Mouse (Mus musculus): ENCODE data around the gene Neurl1a.
"Not testable (repeated sequence)": the region's sequence is repeated elsewhere in the genome, so short reads cannot be mapped to it uniquely, and the experiment has no call there.

Gene Neurl1a

GRCm38 (mm10) chr19:47178431-47179271 lies at the start of gene Neurl1a:
TSS of gene Neurl1a (plus strand) at chr19:47178820.
- peak; percentile 45 to 51 for DNase-seq (ENCODE audit: low spot score in 2 of 2)

DNA sequence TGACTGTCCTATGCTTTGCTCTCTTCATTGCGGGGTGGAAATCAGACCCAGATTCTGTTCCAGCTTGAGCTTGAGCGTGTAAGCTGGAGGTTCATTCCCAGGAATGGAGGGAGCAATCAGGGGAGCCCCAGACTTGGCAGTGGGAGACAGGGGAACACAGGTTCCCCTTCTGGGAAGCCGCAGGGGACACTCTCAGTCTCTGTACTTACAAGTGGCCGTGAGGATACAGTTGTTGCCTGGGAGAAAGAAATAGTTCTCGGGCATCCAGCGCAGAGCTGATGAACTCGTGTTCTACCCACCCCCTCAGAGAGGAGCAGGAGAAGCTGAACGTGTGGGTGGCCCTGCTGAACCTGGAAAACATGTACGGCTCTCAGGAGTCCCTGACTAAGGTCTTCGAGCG lies 49.8 kb upstream of the Neurl1a start:
- DNase-seq (ENCODE audit: low spot score in 2 of 2), result no peak

DNA sequence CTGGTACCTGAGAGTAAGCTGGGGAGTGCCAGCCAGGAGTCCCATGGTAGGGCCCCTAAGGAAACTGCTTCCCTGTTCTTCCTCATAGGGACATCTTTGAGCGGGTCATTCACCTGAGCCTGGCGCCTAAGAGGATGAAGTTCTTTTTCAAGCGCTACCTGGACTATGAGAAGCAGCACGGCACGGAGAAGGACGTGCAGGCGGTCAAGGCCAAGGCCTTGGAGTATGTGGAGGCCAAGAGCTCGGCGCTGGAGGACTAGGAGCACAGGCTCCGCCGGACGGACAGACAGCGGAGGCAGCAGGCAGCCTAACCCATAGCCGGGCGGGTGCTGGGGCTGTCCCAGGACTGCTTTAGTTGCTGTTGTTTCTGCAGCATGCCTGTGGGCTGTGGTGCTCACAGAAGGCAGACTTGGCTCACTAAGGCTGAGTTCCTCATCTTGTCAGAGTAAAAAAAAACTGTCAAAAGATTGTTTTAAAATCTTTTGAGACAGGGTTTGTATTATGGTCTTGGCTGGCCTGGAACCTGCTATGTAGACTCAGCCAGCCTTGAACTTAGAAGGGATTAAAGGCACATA lies 48.0 kb upstream of the Neurl1a start:
- DNase-seq (ENCODE audit: low spot score in 2 of 2), result no peak

GRCm38 (mm10) chr19:47133161-47133560 lies 45.5 kb upstream of the Neurl1a start:
- DNase-seq (ENCODE audit: low spot score in 2 of 2), result no peak

- no peak for DNase-seq (ENCODE audit: low spot score in 2 of 2)
These were observed 43.1 kb upstream of the Neurl1a start for GRCm38 (mm10) chr19:47135568-47135967.

DNA sequence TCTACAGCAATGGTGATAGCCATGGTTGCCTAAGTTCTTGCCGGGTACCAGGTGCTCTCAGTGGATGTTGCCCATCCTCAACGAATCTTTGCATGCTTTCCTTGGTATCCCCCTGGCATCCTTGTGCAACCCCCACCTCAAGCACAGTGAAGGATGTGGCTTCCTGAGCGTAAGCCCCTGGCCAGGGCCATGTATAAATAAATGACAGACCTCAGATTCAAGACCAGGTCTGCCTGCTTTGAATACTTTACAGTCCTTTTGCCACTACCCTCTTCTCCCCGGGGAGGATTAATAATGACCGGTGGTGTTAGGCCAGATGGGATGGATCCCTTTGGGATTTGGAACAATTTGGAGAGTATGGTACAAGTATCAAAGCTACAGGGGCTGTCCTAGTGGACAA lies 42.5 kb upstream of the Neurl1a start:
- DNase-seq (ENCODE audit: low spot score in 2 of 2), result no peak

- no peak for DNase-seq (ENCODE audit: low spot score in 2 of 2)
These were observed 41.5 kb upstream of the Neurl1a start for GRCm38 (mm10) chr19:47137051-47137581.

GRCm38 (mm10) chr19:47137771-47138421 lies 40.7 kb upstream of the Neurl1a start, which contains the start of gene Calhm2:
TSS of gene Calhm2 (minus strand) at chr19:47138294.
- DNase-seq (ENCODE audit: low spot score in 2 of 2), result peak in 1 of 2 experiments; percentile 33

- DNase-seq (ENCODE audit: low spot score in 2 of 2), result not testable (repeated sequence)
These were observed 39.0 kb upstream of the Neurl1a start for GRCm38 (mm10) chr19:47139611-47140010.

DNA sequence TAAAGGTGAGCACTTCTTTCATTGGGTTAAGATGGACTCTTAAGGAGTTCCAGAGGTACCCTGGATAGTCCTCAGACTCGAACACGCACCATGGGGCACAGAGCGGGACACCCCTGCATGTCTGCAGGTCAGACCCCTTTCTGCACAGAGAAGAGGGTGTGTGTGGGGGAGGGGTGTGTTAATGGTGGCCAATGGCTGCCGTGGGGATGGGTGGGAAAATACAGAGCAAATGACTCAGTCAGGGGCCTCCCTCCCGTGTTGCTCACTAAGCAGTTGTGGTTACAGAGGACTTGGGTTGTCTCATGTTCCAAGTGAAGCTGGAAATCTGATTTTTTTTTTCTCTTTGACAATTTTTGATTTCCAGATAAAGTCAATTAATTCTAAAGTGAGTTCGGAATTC lies 36.2 kb upstream of the Neurl1a start:
- DNase-seq (ENCODE audit: low spot score in 2 of 2), result no peak

DNA sequence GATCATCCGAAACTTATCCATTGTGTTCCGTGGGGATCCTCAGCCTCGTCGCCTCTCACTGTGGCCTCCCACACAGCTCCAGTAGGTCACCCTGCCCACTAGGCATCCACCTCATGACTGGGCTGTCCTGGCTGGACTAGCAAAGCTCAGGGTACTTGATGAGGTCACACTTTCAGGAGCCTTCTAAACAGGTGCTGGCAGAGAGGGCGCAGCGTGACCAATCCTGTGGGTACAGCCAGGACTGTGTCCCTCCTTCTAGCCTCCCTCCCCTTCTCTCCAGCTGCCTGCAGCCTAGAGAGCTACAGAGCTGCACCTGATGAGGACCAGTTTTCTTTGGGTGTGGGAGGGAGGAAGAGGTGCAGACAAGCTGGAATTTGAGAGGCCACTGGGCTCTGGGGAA lies 34.5 kb upstream of the Neurl1a start, which contains the start of gene Calhm1:
TSS of gene Calhm1 (minus strand) at position 101 of the 400 bp plus-strand sequence.
- DNase-seq (ENCODE audit: low spot score in 2 of 2), result no peak

DNA sequence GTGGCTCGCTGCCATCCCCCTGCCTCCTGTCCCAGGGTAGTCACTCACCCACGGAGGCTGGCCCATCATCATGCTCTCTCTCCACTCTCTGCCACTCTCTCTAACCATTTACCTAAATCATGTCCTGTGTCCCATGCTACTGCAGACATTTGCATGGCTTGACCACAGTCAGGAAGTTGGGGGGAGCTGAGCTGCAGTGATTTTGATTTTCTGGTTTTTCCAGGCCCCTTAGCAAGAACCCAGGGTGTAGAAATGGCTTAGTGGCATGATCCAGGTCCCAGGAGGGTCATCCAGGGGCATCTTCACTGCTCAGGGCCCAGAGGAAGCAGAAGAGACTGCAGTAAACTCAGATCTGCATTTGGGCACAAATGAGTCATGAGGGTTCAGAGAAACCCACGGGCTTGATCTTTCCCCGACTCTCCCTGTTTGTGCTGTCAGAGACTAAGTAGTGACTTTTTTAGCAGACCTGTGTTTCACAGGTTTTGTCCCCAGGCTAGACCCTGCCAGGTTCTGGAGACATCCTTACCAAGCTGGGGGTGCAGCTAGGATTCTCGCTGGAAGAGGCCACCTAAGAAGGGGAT lies 30.3 kb upstream of the Neurl1a start:
- DNase-seq (ENCODE audit: low spot score in 2 of 2), result no peak

DNA sequence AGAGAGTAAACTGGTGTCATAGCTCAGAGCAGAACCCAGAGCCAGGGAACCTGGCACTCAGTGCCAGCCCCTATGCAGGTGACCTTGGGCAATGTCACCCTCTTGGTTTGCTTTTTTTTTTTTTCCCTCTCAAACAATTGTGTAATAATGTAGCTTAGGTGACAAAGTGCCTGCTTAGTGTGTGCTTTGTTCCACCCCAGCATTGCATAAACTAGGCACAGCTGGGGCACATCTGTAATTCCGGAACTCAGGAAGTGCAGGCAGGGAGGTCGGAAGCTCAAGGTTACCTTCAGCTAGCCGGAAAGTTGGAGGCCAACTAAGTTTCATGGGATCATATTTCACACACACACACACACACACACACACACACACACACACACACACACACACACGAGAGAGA lies 28.8 kb upstream of the Neurl1a start:
- DNase-seq (ENCODE audit: low spot score in 2 of 2), result no peak

- DNase-seq (ENCODE audit: low spot score in 2 of 2), result no peak
These were observed 27.1 kb upstream of the Neurl1a start for GRCm38 (mm10) chr19:47151332-47152061.

- DNase-seq (ENCODE audit: low spot score in 2 of 2), result no peak
These were observed 26.6 kb upstream of the Neurl1a start for GRCm38 (mm10) chr19:47152062-47152369.

DNA sequence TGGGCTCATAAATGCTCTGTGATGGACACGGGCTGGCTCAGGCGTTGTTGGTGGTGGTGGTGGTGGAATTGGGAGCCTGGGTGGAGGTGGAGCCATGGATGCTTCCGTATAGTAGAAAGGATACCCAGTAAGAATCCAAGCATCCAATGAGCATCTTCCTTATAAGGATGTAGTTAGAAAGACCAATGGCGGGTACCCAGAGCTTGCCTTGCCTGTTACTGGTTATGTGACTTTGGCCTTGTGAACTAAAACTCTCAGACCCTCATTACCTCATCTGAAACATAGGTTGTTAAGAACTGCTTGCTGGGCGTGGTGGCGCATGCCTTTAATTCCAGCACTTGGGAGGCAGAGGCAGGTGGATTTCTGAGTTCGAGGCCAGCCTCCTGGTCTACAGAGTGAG lies 24.9 kb upstream of the Neurl1a start:
- no peak for DNase-seq (ENCODE audit: low spot score in 2 of 2)

DNA sequence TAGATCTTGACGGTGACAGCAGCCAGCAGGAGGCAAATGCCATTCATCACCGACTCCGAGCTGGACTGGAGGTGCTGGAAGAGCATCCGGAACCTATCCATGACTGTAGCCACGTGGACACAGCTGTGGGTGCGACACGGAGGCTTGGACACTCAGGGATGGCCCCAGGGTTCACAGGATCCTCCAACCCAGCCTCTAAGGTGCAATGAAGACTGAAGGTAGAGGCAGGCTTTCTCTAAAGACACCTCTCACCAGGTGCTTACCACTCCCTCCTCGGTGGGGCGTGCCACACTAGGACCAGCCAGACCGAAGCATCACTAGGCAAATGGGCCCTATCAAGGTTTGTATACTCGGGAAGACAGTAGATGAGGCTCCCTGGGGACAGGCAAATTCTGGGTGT lies 21.0 kb upstream of the Neurl1a start, which contains the start of gene Calhm3:
TSS of gene Calhm3 (minus strand) at position 101 of the 400 bp plus-strand sequence.
- DNase-seq (ENCODE audit: low spot score in 2 of 2), result no peak

GRCm38 (mm10) chr19:47161669-47162068 lies 17.0 kb upstream of the Neurl1a start:
- no peak for DNase-seq (ENCODE audit: low spot score in 2 of 2)

GRCm38 (mm10) chr19:47163176-47163744 lies 15.4 kb upstream of the Neurl1a start:
- DNase-seq (ENCODE audit: low spot score in 2 of 2), result no peak

DNA sequence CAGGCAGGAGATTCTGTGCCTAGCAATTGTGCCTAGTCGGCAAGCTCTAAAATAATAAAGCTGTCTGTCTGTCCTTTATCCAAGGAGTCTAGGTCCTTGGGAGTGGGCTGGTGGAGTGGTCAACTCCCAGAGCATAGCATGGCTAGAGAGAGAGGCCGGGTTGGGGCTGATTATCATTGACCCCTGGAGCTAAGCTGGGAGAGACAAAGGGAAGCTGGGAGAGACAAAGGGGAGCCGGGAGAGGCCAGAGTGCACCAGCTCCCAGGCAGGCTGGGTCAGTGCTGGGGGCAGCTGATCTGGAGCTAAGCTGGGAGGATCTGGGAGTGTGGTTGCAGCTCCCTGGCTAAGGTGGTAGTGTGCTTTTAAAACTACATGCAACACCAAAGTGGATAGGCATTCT lies 11.9 kb upstream of the Neurl1a start:
- DNase-seq (ENCODE audit: low spot score in 2 of 2), result no peak

GRCm38 (mm10) chr19:47167617-47168214 lies 10.9 kb upstream of the Neurl1a start:
- no peak for DNase-seq (ENCODE audit: low spot score in 2 of 2)
